ENCODE assay signal across 9 mouse cellular contexts in genomic region chr17:49816067-49816565, GRCm38 (mm10).
DNase-seq lines count a peak whose midpoint lies in the region; ATAC-seq and TF ChIP-seq lines count a peak whose summit lies in the region.
"Had no signal": no experiment of that assay in that cellular context is flagged by ENCODE, and none has a peak within 500 bp of the region (broad histone marks: within the 10 kb centered on the region; RNA-seq: fewer than 3 reads in every experiment).

No protein-coding gene starts in this region.

- H3K27me3 ChIP-seq in embryonic facial prominence, embryonic 12.5 days, result no peaks in the 10 kb centered on the region
- H3K27me3 ChIP-seq in hindbrain, postnatal 0 days (ENCODE audit: insufficient read depth, low read length), result no peaks in the 10 kb centered on the region

- no peaks in the 10 kb centered on the region for H3K36me3 ChIP-seq in embryonic facial prominence, embryonic 12.5 days
- H3K36me3 ChIP-seq in hindbrain, postnatal 0 days (ENCODE audit: insufficient read depth, low read length), result no peaks in the 10 kb centered on the region

- H3K9ac ChIP-seq in embryonic facial prominence, embryonic 12.5 days, result no peak overlapping the region
- H3K9ac ChIP-seq in hindbrain, postnatal 0 days (replicated peaks; ENCODE audit: low read length), result no peak overlapping the region

- H3K4me3 ChIP-seq in embryonic facial prominence, embryonic 12.5 days, result no peak overlapping the region
- no peak overlapping the region for H3K4me3 ChIP-seq in hindbrain, postnatal 0 days (ENCODE audit: low read length)

- ATAC-seq in embryonic facial prominence, embryonic 12.5 days (ENCODE audit: insufficient number of reproducible peaks, insufficient read depth, low FRiP score, low TSS enrichment), result 0 out of 2 replicates have a peak, but pooled peaks have one; percentile 26
- ATAC-seq in hindbrain, postnatal 0 days, result peak; percentile 75
- ATAC-seq: lung, postnatal 0 days had no signal

- H3K4me1 ChIP-seq in embryonic facial prominence, embryonic 12.5 days, result peaks cover 15% of the 10 kb centered on the region
- H3K4me1 ChIP-seq in hindbrain, postnatal 0 days (ENCODE audit: insufficient read depth, low read length), result 0 out of 2 replicates have a peak, but pooled peaks cover 3% of the 10 kb centered on the region

- no peaks in the 10 kb centered on the region for H3K9me3 ChIP-seq in embryonic facial prominence, embryonic 12.5 days
- no peaks in the 10 kb centered on the region for H3K9me3 ChIP-seq in hindbrain, postnatal 0 days (ENCODE audit: low read length)

- WGBS in embryonic facial prominence, embryonic 12.5 days, result 10% methylated on average over 5 of the region's 5 CpGs
- 23% methylated on average over 5 of the region's 5 CpGs for WGBS in hindbrain, postnatal 0 days

- TF ChIP-seq CTCF in hindbrain, postnatal 0 days (IDR thresholded peaks at IDR 0.05; ENCODE audit: low read depth), result no peak

- peak; percentile 50 for DNase-seq in layer of hippocampus, adult 9-11 months
- DNase-seq in layer of hippocampus, adult 18-20 months (ENCODE audit: low spot score in 2 of 2), result no peak
- peak; percentile 53 for DNase-seq in hindbrain, postnatal 0 days (ENCODE audit: low spot score)
- peak; percentile 77 for DNase-seq in retina, embryonic 14.5 days (ENCODE audit: low spot score)
- no peak for DNase-seq in ovary, postnatal 14 days (ENCODE audit: low spot score)
- DNase-seq in heart, adult 9 months (ENCODE audit: low spot score in 2 of 2), result no peak
- DNase-seq in spleen, adult 12 weeks (ENCODE audit: low spot score), result no peak

- H3K4me2 ChIP-seq in embryonic facial prominence, embryonic 12.5 days (replicated peaks), result no peak overlapping the region
- no peak overlapping the region for H3K4me2 ChIP-seq in hindbrain, postnatal 0 days (ENCODE audit: low read depth, low read length)

- no peak overlapping the region for H3K27ac ChIP-seq in embryonic facial prominence, embryonic 12.5 days
- H3K27ac ChIP-seq in hindbrain, postnatal 0 days, result peak overlapping the region; percentile 27; the same call in 1 of the 2 replicates

Comparison
In these comparisons a context has a peak if more than half of its experiments do, and no peak if none do; other contexts are left out.
1. DNase-seq: peak in layer of hippocampus, adult 9-11 months (single experiment), hindbrain, postnatal 0 days (single experiment) and retina, embryonic 14.5 days (single experiment); none in layer of hippocampus, adult 18-20 months (0 of 2), ovary, postnatal 14 days (single experiment), heart, adult 9 months (0 of 2) and spleen, adult 12 weeks (single experiment).